Mouse (Mus musculus) E14TG2a.4 (cell line): ENCODE results near the gene Smyd3.

Experiments
- CTCF ChIP-seq: conservative IDR thresholded peaks from 2 replicates; pipeline ENCODE4 v1.5.1; 2014; ENCODE audit warnings: low read length
- NANOG ChIP-seq: IDR thresholded peaks from 2 replicates; pipeline ENCODE4 v1.6.1; 2014; ENCODE audit warnings: borderline replicate concordance, low read length, mixed read lengths
- POU5F1 ChIP-seq: IDR thresholded peaks from 2 replicates; pipeline ENCODE4 v1.6.1; 2014; ENCODE audit warnings: low read length, borderline replicate concordance

GRCm38 (mm10) chr1:178980185-178980584, 537.7 kb downstream of the Smyd3 start:
- TF ChIP-seq CTCF (no peak), POU5F1 (no peak), NANOG (no peak)
